Mouse (Mus musculus): Measurements from ENCODE around the gene Krtap14.

The Krtap14 gene

DNA sequence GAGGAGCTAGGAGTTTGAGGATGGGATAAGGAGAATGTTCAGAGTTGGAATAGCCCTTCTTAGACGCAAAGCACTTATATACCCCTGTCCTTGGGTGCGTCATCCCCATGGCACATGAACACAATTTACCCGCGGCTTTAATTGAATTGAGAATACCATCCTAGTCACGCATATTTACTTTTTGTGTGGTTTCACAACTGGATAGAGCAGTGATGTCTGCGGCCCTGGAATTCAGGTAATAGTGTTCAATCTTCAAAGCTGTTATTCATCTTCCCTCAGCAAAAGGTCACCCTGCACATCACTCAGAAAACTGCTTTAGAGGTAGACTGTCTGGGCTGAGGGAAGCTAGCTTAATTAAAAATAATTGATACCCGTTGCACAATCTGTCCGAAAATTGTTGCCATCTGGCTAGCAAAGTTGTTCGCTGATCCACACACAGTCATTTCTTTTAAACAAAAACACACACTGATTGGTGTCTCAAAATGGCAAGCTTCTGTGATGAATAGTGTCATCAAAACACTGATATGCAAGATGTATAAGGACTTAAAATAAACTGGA, at the start of gene Krtap14:
Gene Krtap14, minus strand, starts transcription at position 51 of the 558 bp plus-strand sequence.
- DNase-seq (ENCODE audit: low read depth), result no peak

- DNase-seq (ENCODE audit: low read depth), result no peak
Observed at GRCm38 (mm10) chr16:88874169-88874568, 48.2 kb upstream of the Krtap14 start, which contains the start of gene Krtap19-2. Krtap19-2 (minus strand) TSS chr16:88874269.

DNA sequence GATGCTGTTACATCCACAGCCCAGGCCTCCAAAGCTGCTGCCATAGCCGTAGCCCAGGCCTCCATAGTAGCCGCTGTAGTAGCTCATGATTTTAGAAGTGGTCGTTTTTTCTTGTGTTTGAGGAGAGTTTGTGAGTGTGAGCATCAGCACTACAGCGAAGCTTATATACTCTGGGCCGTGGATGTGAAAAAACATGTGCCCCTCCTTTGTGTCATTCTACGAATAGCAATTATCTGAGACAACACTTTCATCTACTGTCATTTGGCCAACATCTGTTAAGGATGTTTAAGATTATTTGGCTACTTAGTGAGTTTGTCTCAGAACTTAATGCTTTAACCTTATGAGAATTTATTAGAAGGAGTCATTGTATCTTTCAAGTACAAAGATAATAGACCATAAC, 43.4 kb upstream of the Krtap14 start, which contains the start of gene Krtap19-1:
Gene Krtap19-1, minus strand, starts transcription at position 101 of the 400 bp plus-strand sequence.
- no peak for DNase-seq (ENCODE audit: low read depth)

GRCm38 (mm10) chr16:88864887-88865407, 39.0 kb upstream of the Krtap14 start:
- DNase-seq (ENCODE audit: low read depth), result no peak

- DNase-seq (ENCODE audit: low read depth), result peak; percentile 2
Observed at GRCm38 (mm10) chr16:88851450-88851849, 25.5 kb upstream of the Krtap14 start.

DNA sequence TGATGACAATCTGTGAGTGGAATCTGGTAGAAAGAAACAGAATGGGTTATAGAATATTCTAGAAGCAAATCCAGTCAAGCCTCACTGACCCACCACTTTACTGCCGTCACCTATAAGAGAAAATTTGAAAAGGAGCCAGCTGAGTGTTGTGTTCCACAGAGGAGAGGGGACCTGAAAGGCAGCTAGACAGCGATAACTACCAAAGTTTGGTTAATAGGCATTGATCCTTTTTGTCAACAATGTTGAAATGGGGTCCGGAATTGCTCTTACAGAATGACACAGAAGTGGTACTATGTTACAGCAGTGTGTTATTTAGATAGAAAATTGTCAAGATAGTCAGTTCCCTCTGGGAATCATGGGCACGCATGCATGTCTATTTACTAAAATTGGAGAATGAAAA, 22.6 kb upstream of the Krtap14 start:
- no peak for DNase-seq (ENCODE audit: low read depth)

DNA sequence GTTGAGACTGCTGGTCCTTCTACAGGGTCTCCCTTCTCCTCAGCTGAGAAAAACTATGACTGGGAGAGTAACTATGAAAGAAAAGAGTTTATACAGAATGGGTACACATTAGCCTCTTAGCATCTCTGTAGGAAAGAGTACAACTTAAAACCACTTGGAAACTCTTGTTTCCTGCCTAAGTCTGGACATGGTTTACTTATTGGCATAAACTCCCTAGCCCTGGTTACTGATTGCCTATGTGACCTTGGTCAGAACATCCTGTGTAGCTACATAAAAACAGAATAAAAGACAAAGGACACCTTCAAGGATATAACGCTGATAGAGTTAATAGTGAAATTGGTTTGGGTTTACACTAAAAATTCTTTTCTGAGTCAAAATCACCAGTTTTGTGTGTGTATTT, 21.4 kb upstream of the Krtap14 start:
- DNase-seq (ENCODE audit: low read depth), result no peak

DNA sequence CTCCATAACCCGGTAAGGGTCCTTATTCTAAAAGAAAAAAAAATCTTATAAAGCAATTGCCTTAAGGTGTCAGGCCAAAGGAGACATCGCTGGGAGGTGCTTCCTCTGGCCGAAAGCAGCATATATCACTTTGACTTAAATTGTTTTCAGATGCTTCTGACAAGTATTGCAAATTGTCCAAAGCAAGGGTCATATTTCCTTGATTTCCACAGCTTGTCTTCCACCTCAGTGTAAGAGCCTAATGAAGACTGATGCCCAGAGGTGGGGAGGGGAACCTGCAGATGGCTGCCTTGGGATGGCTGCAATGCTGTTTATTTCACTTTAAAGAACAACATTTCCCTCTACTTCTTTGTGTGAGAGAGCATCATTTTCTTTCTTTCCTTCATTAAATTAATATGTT, 1.0 kb upstream of the Krtap14 start:
- DNase-seq (ENCODE audit: low read depth), result no peak

DNA sequence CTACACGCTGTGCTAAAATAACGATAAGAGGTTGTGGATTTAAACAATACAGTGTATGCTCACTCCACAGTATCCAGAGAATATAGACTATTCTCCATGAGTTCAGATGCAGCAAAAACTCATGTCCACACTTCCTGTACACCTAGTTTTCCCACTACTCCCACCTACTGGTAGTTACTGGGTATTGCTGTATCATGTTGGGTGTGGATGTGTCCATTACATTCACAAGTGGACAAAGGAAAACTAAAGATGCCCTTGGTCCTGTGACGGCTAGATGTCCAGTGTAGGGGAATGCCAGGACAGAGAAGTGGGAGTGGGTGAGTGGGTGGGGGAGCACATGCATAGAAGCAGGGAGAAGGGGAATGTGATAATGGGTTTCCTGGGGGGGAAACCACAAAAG, 2.2 kb downstream of the Krtap14 start:
- DNase-seq (ENCODE audit: low read depth), result no peak

- DNase-seq (ENCODE audit: low read depth), result no peak
Observed at GRCm38 (mm10) chr16:88820066-88820465, 5.9 kb downstream of the Krtap14 start, which contains the start of gene Krtap15. Krtap15 (plus strand) TSS chr16:88820215.

- no peak for DNase-seq (ENCODE audit: low read depth)
Observed at GRCm38 (mm10) chr16:88811827-88812226, 14.1 kb downstream of the Krtap14 start, which contains the start of gene Gm20741. Gm20741 (minus strand) TSS chr16:88812220.

DNA sequence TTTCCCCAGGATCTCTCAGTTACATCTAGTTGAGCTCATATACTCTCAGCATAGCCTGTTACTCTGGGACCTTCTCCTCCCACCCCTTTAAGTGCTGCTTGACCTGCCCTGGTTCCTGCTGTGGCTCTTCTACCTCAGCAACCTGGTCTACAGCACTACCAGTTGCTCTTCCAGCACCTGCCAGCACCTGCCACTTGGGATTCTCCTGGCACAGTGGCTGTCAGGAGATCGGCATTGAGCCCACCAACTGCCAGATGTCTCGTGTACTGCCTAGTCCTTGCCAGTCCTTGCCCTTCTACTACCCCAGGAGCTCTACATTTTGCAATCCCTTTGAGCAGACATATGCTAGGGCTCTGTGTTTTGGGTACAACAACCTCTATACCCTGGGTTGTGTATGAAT, 39.2 kb downstream of the Krtap14 start:
- DNase-seq (ENCODE audit: low read depth), result no peak

GRCm38 (mm10) chr16:88777596-88777995, 48.3 kb downstream of the Krtap14 start, which contains the start of gene Gm5965:
Gm5965 (plus strand) TSS chr16:88777896.
- no peak for DNase-seq (ENCODE audit: low read depth)

DNA sequence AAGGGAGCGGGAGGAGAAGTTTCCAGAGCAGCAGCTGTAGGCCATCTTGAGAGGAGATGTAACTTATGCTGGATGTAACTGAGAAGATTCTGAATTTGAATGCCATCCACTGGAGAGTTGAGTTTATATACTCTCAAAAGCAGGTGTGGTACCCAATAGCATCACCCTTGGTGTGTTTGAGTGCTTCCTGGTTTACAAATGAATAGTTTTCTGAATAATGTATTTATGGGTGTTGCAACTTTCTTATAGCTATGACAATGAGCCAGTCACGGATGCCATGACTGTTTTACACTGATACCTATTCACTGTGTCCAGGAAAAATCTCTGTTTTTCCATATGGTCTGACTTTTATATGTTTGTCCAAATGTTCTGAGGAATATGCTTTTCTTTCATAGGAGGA, 51.8 kb downstream of the Krtap14 start, which contains the start of gene 2310057N15Rik:
Gene 2310057N15Rik, minus strand, starts transcription at position 101 of the 400 bp plus-strand sequence.
- DNase-seq (ENCODE audit: low read depth), result no peak
